Mouse (Mus musculus) testis, adult 2 months (tissue): ENCODE results near the gene N4bp2l1.

Experiments used
- CTCF ChIP-seq: fragments of 200-500 bp; IDR thresholded peaks from 2 replicates; pipeline ENCODE4 v1.5.1; 2012; ENCODE audit warnings: low read depth, mild to moderate bottlenecking, inconsistent platforms, low read length, moderate library complexity; ENCODE audit not compliant: control insufficient read depth, insufficient read depth, insufficient replicate concordance
- POLR2A ChIP-seq: fragments of 200-500 bp; IDR thresholded peaks from 2 replicates; pipeline ENCODE4 v1.6.1; 2012; ENCODE audit warnings: low read depth, mild to moderate bottlenecking, inconsistent platforms, low read length, moderate library complexity; ENCODE audit not compliant: control insufficient read depth

DNA sequence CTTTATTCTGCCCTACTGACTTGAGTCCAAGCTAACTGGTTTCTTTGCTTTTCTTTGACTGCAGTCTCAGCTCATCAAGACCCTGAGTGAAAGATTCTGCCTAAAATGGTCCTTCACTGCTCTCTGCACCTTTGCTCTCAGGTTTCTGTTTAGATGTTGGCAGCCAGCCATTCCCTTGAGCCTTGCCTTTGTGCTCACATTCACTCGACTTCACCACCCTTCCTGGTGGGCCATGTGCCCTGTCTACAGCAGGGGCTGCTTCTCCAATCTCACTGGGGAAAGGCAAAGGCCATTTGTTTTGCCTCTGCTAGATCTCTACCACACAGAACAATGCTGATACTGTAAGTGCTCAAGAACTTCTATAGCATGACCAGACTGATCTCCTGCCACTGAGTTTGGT is 25.8 kb upstream of the N4bp2l1 start:
- TF ChIP-seq CTCF (no peak), POLR2A (no peak)
